24 mouse cellular contexts compared by ENCODE assay signal in genomic region chr15:63969131-63969530, GRCm38 (mm10). TPM values are rescaled to one million over a fixed set of nuclear protein-coding genes. Genes with fewer than 3 reads are reported as not detected.
DNase-seq lines count a peak whose midpoint lies in the region; ATAC-seq lines count a peak whose summit lies in the region.
"Had no signal": no experiment of that assay in that cellular context is flagged by ENCODE, and none has a peak within 500 bp of the region (broad histone marks: within the 10 kb centered on the region; RNA-seq: fewer than 3 reads in every experiment).

No protein-coding gene starts in this region.

- H3K4me3 ChIP-seq in megakaryocyte, embryonic 14.5 days (replicated peaks): peak overlapping the region; percentile 23
- H3K4me3 ChIP-seq: embryonic facial prominence, embryonic 13.5 days; forebrain, embryonic 10.5 days; heart, embryonic 10.5 days; heart, embryonic 15.5 days; hindbrain, embryonic 13.5 days had no signal

- no peaks in the 10 kb centered on the region for H3K9me3 ChIP-seq in megakaryocyte, embryonic 14.5 days
- H3K9me3 ChIP-seq: embryonic facial prominence, embryonic 13.5 days; forebrain, embryonic 10.5 days; G1E; heart, embryonic 10.5 days; heart, embryonic 15.5 days; hindbrain, embryonic 13.5 days had no signal

- H3K4me1 ChIP-seq in megakaryocyte, embryonic 14.5 days: peaks cover 46% of the 10 kb centered on the region
- H3K4me1 ChIP-seq: embryonic facial prominence, embryonic 13.5 days; forebrain, embryonic 10.5 days; hindbrain, embryonic 13.5 days had no signal

- no peaks in the 10 kb centered on the region for H3K36me3 ChIP-seq in megakaryocyte, embryonic 14.5 days (replicated peaks; ENCODE audit: low read length)
- H3K36me3 ChIP-seq: embryonic facial prominence, embryonic 13.5 days; heart, embryonic 10.5 days; heart, embryonic 15.5 days; hindbrain, embryonic 13.5 days had no signal

- peak; percentile 39 for ATAC-seq in granulocyte monocyte progenitor cell, adult 5-6 weeks (replicated peaks; ENCODE audit: poor library complexity, severe bottlenecking)
- no peak for ATAC-seq in erythroid progenitor cell, adult 5-6 weeks (replicated peaks; ENCODE audit: low FRiP score, poor library complexity, severe bottlenecking)
- ATAC-seq: forebrain, embryonic 14.5 days; hindbrain, postnatal 0 days had no signal

- peak; percentile 35 for DNase-seq in thymus, postnatal 0 days (ENCODE audit: low spot score)
- DNase-seq in thymus, postnatal 25 days: no peak
- no peak for DNase-seq in layer of hippocampus, postnatal 36 days
- DNase-seq in kidney, adult 8-10 months: no peak
- DNase-seq: adrenal gland, postnatal 10 days; cerebellum, adult 11-12 months; cerebellum, adult 9-10 months; cerebellum, postnatal 25 days; gastrocnemius, postnatal 36 days; heart, adult 18-20 months; heart, postnatal 14 days had no signal

- no peaks in the 10 kb centered on the region for H3K27me3 ChIP-seq in megakaryocyte, embryonic 14.5 days (replicated peaks)
- H3K27me3 ChIP-seq: embryonic facial prominence, embryonic 13.5 days; heart, embryonic 15.5 days; hindbrain, embryonic 13.5 days had no signal

RNA-seq across cellular contexts. Expression of gene Gsdmc4, which starts 57.0 kb away (rescaled TPM):
- polyA plus RNA-seq in thymus, postnatal 0 days (2015; fragmentation: Nextera tagmentation; extraction: Ambion mirVana): 0.44 and 0.51 TPM in 2 replicates
- not detected in 2 replicates for total RNA-seq in granulocyte monocyte progenitor cell, adult 5-6 weeks (2014; fragmentation: Nextera tagmentation)
- not detected in 2 replicates for total RNA-seq in granulocyte monocyte progenitor cell, adult 5-6 weeks (2017)
- polyA plus RNA-seq in megakaryocyte, embryonic 14.5 days (2012; ENCODE audit: insufficient read depth, low replicate concordance): not detected in 2 replicates
- not detected for total RNA-seq in layer of hippocampus, postnatal 36 days (2021)
- not detected in 2 replicates for total RNA-seq in erythroid progenitor cell, adult 5-6 weeks (2015; ENCODE audit: low replicate concordance)
- not detected in 2 replicates for total RNA-seq in erythroid progenitor cell, adult 5-6 weeks (2017; ENCODE audit: low replicate concordance)
- total RNA-seq: adrenal gland, postnatal 10 days; G1E; gastrocnemius, adult 8-10 months; gastrocnemius, postnatal 36 days; heart, adult 18-20 months; heart, postnatal 14 days; hematopoietic stem cell, adult 5-6 weeks; hindbrain, postnatal 0 days had no signal
- polyA plus RNA-seq: forebrain, embryonic 14.5 days; G1E; heart, embryonic 10.5 days; heart, embryonic 15.5 days; hindbrain, embryonic 13.5 days; hindbrain, postnatal 0 days had no signal
